Comparison of ENCODE assay signal across 8 mouse cellular contexts in genomic region chr4:58749101-58749500, GRCm38 (mm10). TPM values are rescaled to one million over a fixed set of nuclear protein-coding genes. Genes with fewer than 3 reads are reported as not detected.
DNase-seq lines count a peak whose midpoint lies in the region; ATAC-seq lines count a peak whose summit lies in the region.

No protein-coding gene starts in this region.

- H3K9me3 ChIP-seq in midbrain, embryonic 11.5 days (ENCODE audit: control insufficient read depth, low read length) = no peaks in the 10 kb centered on the region
- H3K9me3 ChIP-seq in midbrain, embryonic 15.5 days = no peaks in the 10 kb centered on the region
- H3K9me3 ChIP-seq in embryonic facial prominence, embryonic 15.5 days (replicated peaks) = no peaks in the 10 kb centered on the region
- no peaks in the 10 kb centered on the region for H3K9me3 ChIP-seq in lung, embryonic 16.5 days (ENCODE audit: control insufficient read depth, low read length)

- no peak overlapping the region for H3K9ac ChIP-seq in midbrain, embryonic 11.5 days (ENCODE audit: low read length)
- H3K9ac ChIP-seq in midbrain, embryonic 15.5 days = no peak overlapping the region
- H3K9ac ChIP-seq in embryonic facial prominence, embryonic 15.5 days = no peak overlapping the region
- H3K9ac ChIP-seq in lung, embryonic 16.5 days (ENCODE audit: low read length) = no peak overlapping the region

- H3K36me3 ChIP-seq in midbrain, embryonic 11.5 days (ENCODE audit: control insufficient read depth, insufficient read depth, low read length) = no peaks in the 10 kb centered on the region
- no peaks in the 10 kb centered on the region for H3K36me3 ChIP-seq in midbrain, embryonic 15.5 days (replicated peaks)
- no peaks in the 10 kb centered on the region for H3K36me3 ChIP-seq in embryonic facial prominence, embryonic 15.5 days
- no peaks in the 10 kb centered on the region for H3K36me3 ChIP-seq in lung, embryonic 16.5 days (ENCODE audit: control insufficient read depth, insufficient read depth, low read length)

- no peaks in the 10 kb centered on the region for H3K27me3 ChIP-seq in midbrain, embryonic 11.5 days (ENCODE audit: control insufficient read depth, insufficient read depth, low read length)
- H3K27me3 ChIP-seq in midbrain, embryonic 15.5 days (replicated peaks) = no peaks in the 10 kb centered on the region
- no peaks in the 10 kb centered on the region for H3K27me3 ChIP-seq in embryonic facial prominence, embryonic 15.5 days
- no peaks in the 10 kb centered on the region for H3K27me3 ChIP-seq in lung, embryonic 16.5 days (ENCODE audit: control insufficient read depth, insufficient read depth, low read depth, low read length)

- no peak overlapping the region for H3K27ac ChIP-seq in midbrain, embryonic 11.5 days (ENCODE audit: low read depth, low read length)
- H3K27ac ChIP-seq in midbrain, embryonic 15.5 days = no peak overlapping the region
- H3K27ac ChIP-seq in embryonic facial prominence, embryonic 15.5 days (replicated peaks) = peak overlapping the region; percentile 78; the same call in 1 of the 2 replicates
- peak overlapping the region; percentile 18; the same call in 1 of the 2 replicates for H3K27ac ChIP-seq in lung, embryonic 16.5 days (ENCODE audit: low read length)

- 57% methylated on average over 10 of the region's 10 CpGs for WGBS in midbrain, embryonic 11.5 days
- 56% methylated on average over 10 of the region's 10 CpGs for WGBS in midbrain, embryonic 15.5 days
- 13% methylated on average over 10 of the region's 10 CpGs for WGBS in embryonic facial prominence, embryonic 15.5 days
- 31% methylated on average over 10 of the region's 10 CpGs for WGBS in lung, embryonic 16.5 days

- H3K4me1 ChIP-seq in midbrain, embryonic 11.5 days (ENCODE audit: control insufficient read depth, insufficient read depth, low read length) = no peaks in the 10 kb centered on the region; the same call in 1 of the 2 replicates
- no peaks in the 10 kb centered on the region for H3K4me1 ChIP-seq in midbrain, embryonic 15.5 days
- H3K4me1 ChIP-seq in embryonic facial prominence, embryonic 15.5 days = peaks cover 4% of the 10 kb centered on the region; the same call in 1 of the 2 replicates
- H3K4me1 ChIP-seq in lung, embryonic 16.5 days (replicated peaks; ENCODE audit: control insufficient read depth, insufficient read depth, low read length) = peaks cover 5% of the 10 kb centered on the region; the same call in 1 of the 2 replicates

- no peak overlapping the region for H3K4me3 ChIP-seq in midbrain, embryonic 11.5 days (ENCODE audit: low read depth, low read length)
- no peak overlapping the region for H3K4me3 ChIP-seq in midbrain, embryonic 15.5 days
- peak overlapping the region; percentile 23 for H3K4me3 ChIP-seq in embryonic facial prominence, embryonic 15.5 days (replicated peaks)
- no peak overlapping the region for H3K4me3 ChIP-seq in lung, embryonic 16.5 days (ENCODE audit: low read length)

- ATAC-seq in midbrain, embryonic 11.5 days (ENCODE audit: low FRiP score) = no peak
- ATAC-seq in midbrain, embryonic 15.5 days (replicated peaks) = no peak
- peak; percentile 77 for ATAC-seq in embryonic facial prominence, embryonic 15.5 days (ENCODE audit: insufficient number of reproducible peaks, low FRiP score, low TSS enrichment, low read depth)
- ATAC-seq in lung, embryonic 16.5 days (ENCODE audit: low read depth) = 0 out of 2 replicates have a peak, but pooled peaks have one; percentile 4

- peak; percentile 83 for DNase-seq in midbrain, embryonic 11.5 days (ENCODE audit: low spot score, missing footprints)
- peak; percentile 16 for DNase-seq in heart, postnatal 4 days
- no peak for DNase-seq in cerebellum, adult 9-11 months
- no peak for DNase-seq in spleen, postnatal 4 days (ENCODE audit: low spot score in 2 of 2)
- DNase-seq in thymus, postnatal 0 days (ENCODE audit: low spot score) = no peak

- no peak overlapping the region for H3K4me2 ChIP-seq in midbrain, embryonic 11.5 days
- H3K4me2 ChIP-seq in midbrain, embryonic 15.5 days = no peak overlapping the region
- peak overlapping the region; percentile 43 for H3K4me2 ChIP-seq in embryonic facial prominence, embryonic 15.5 days (replicated peaks)
- peak overlapping the region; percentile 41; the same call in 1 of the 2 replicates for H3K4me2 ChIP-seq in lung, embryonic 16.5 days (ENCODE audit: low read depth, low read length)

RNA-seq across cellular contexts. Expression of gene Olfr267, which starts 38.4 kb away (rescaled TPM):
- 0.11 TPM in 1 of 2 replicates, not detected in the other for polyA plus RNA-seq in midbrain, embryonic 11.5 days (2014; fragmentation: Nextera tagmentation; extraction: Ambion mirVana)
- 0.09 TPM in 1 of 2 replicates, not detected in the other for polyA plus RNA-seq in midbrain, embryonic 15.5 days (2015; fragmentation: Nextera tagmentation; extraction: Ambion mirVana)
- polyA plus RNA-seq in embryonic facial prominence, embryonic 15.5 days (2015; fragmentation: Nextera tagmentation; extraction: Ambion mirVana) = 0.12 TPM in 1 of 2 replicates, not detected in the other
- total RNA-seq in heart, postnatal 4 days (2021) = under 1 TPM; 0.14 to 0.17 TPM
- polyA plus RNA-seq in lung, embryonic 16.5 days (2015; fragmentation: Nextera tagmentation; extraction: Ambion mirVana) = not detected in 2 replicates
- polyA plus RNA-seq in thymus, postnatal 0 days (2015; fragmentation: Nextera tagmentation; extraction: Ambion mirVana) = 0.04 TPM in 1 of 2 replicates, not detected in the other

Comparison
In these comparisons a context has a peak if more than half of its experiments do, and no peak if none do; other contexts are left out.
1. ATAC-seq: peak in embryonic facial prominence, embryonic 15.5 days (single experiment) and lung, embryonic 16.5 days (single experiment); none in midbrain, embryonic 11.5 days (single experiment) and midbrain, embryonic 15.5 days (single experiment).
2. DNase-seq: peak in midbrain, embryonic 11.5 days (single experiment) and heart, postnatal 4 days (single experiment); none in cerebellum, adult 9-11 months (single experiment), spleen, postnatal 4 days (0 of 2) and thymus, postnatal 0 days (single experiment).
3. H3K27ac ChIP-seq: peak in embryonic facial prominence, embryonic 15.5 days (single experiment) and lung, embryonic 16.5 days (single experiment); none in midbrain, embryonic 11.5 days (single experiment) and midbrain, embryonic 15.5 days (single experiment).
4. H3K4me2 ChIP-seq: peak in embryonic facial prominence, embryonic 15.5 days (single experiment) and lung, embryonic 16.5 days (single experiment); none in midbrain, embryonic 11.5 days (single experiment) and midbrain, embryonic 15.5 days (single experiment).